Mouse (Mus musculus) heart, embryonic 14.5 days (tissue): ENCODE measurements around the gene Dot1l. TPM values are rescaled to one million over a fixed set of nuclear protein-coding genes. Genes with fewer than 3 reads are reported as not detected.

ENCODE experiments used
- ATAC-seq: fragments of 200-750 bp; cut with Nextera tagmentation; 2 replicates; pipeline ENCODE4 v1.8.0; 2017; ENCODE audit warnings: low read depth, moderate TSS enrichment; ENCODE audit not compliant: insufficient number of reproducible peaks, insufficient read depth, low FRiP score
- H3K27ac ChIP-seq, 2 experiments: fragments of 200-500 bp in 1 of 2; fragments of 300-500 bp in 1 of 2; sonication (generic) in 1 of 2; replicated peaks in 1 of 2; 2 replicates each; pipeline ENCODE4 v1.5.1; 2012 to 2014; ENCODE audit warnings: low read depth in 2 of 2, low read length in 2 of 2, control low read depth in 1 of 2, mild to moderate bottlenecking in 1 of 2, mixed read lengths in 1 of 2; ENCODE audit not compliant: control insufficient read depth in 1 of 2, insufficient read depth in 1 of 2
- H3K27me3 ChIP-seq: fragments of 300-500 bp; sonication (generic); 2 replicates; pipeline ENCODE4 v1.6.1; 2014; ENCODE audit warnings: mild to moderate bottlenecking, low read length, control low read depth; ENCODE audit not compliant: control insufficient read depth, insufficient read depth
- H3K36me3 ChIP-seq: fragments of 300-500 bp; sonication (generic); 2 replicates; pipeline ENCODE4 v1.6.1; 2014; ENCODE audit warnings: mild to moderate bottlenecking, control low read depth, low read length, mixed read lengths; ENCODE audit not compliant: control insufficient read depth, insufficient read depth
- H3K4me1 ChIP-seq, 2 experiments: fragments of 200-500 bp in 1 of 2; fragments of 300-500 bp in 1 of 2; sonication (generic) in 1 of 2; 2 replicates each; pipeline ENCODE4 v1.6.1; 2012 to 2014; ENCODE audit warnings: low read length in 2 of 2, control low read depth in 1 of 2, mixed read lengths in 1 of 2; ENCODE audit not compliant: control insufficient read depth in 2 of 2, insufficient read depth in 2 of 2
- H3K4me2 ChIP-seq: fragments of 300-500 bp; sonication (generic); 2 replicates; pipeline ENCODE4 v1.6.1; 2014; ENCODE audit warnings: mild to moderate bottlenecking, low read length
- H3K4me3 ChIP-seq, 2 experiments: fragments of 200-500 bp in 1 of 2; fragments of 300-500 bp in 1 of 2; sonication (generic) in 1 of 2; 2 replicates each; pipeline ENCODE4 v1.5.1; 2012 to 2014; ENCODE audit warnings: low read length in 2 of 2, mild to moderate bottlenecking in 2 of 2, control low read depth in 1 of 2, low read depth in 1 of 2, moderate library complexity in 1 of 2; ENCODE audit not compliant: control insufficient read depth in 1 of 2, insufficient read depth in 1 of 2
- H3K9ac ChIP-seq: fragments of 300-500 bp; sonication (generic); 2 replicates; pipeline ENCODE4 v1.6.1; 2014; ENCODE audit warnings: mild to moderate bottlenecking, low read length
- H3K9me3 ChIP-seq: fragments of 300-500 bp; sonication (generic); 2 replicates; pipeline ENCODE4 v1.6.1; 2016; ENCODE audit warnings: low read length, control low read depth; ENCODE audit not compliant: control insufficient read depth
- WGBS: fragments of 180-500 bp; shearing (Covaris S2); extraction: QIAGEN DNeasy Blood & Tissue Kit; methylation state at CpG from one replicate; pipeline ENCODE4 v1.1.7; 2014; 5-methylcytosine and 5-hydroxymethylcytosine counted together
- polyA plus RNA-seq: library from polyadenylated mRNA; unstranded; fragments of >200 nt; fragmentation: Nextera tagmentation; extraction: Ambion mirVana; gene quantifications from 2 replicates; pipeline ENCODE4 v1.2.1, GENCODE M21; 2014

Gene Dot1l
- polyA plus RNA-seq, 1 experiment from 2014 or later, result 26.5 TPM

- Histone ChIP-seq H3K4me3 (no peak overlapping the region), H3K36me3 (peaks cover 82% of the 10 kb centered on the region), H3K4me2 (no peak overlapping the region), H3K4me1 (peaks cover 10 to 29% of the 10 kb centered on the region in 2 experiments), H3K9me3 (no peaks in the 10 kb centered on the region), H3K9ac (no peak overlapping the region), H3K27me3 (no peaks in the 10 kb centered on the region), H3K27ac (no peak overlapping the region)
- no peak for ATAC-seq
- 76% methylated on average over 4 of the region's 4 CpGs for WGBS
These were observed 38.8 kb downstream of the Dot1l start for GRCm38 (mm10) chr10:80793803-80794202.

GRCm38 (mm10) chr10:80794750-80795149, 39.7 kb downstream of the Dot1l start:
- no peak overlapping the region for H3K4me3 ChIP-seq
- no peak overlapping the region for H3K9ac ChIP-seq
- H3K4me2 ChIP-seq, result no peak overlapping the region
- H3K27me3 ChIP-seq, result no peaks in the 10 kb centered on the region
- 89% methylated on average over 8 of the region's 8 CpGs for whole genome bisulfite sequencing
- peaks cover 73% of the 10 kb centered on the region for H3K36me3 ChIP-seq
- H3K4me1 ChIP-seq, result peaks cover 12 to 35% of the 10 kb centered on the region in 2 experiments
- no peak for ATAC-seq
- H3K27ac ChIP-seq, result no peak overlapping the region
- H3K9me3 ChIP-seq, result no peaks in the 10 kb centered on the region

GRCm38 (mm10) chr10:80796307-80796848, 41.4 kb downstream of the Dot1l start:
- Histone ChIP-seq H3K27me3 (no peaks in the 10 kb centered on the region), H3K9me3 (no peaks in the 10 kb centered on the region), H3K4me1 (peaks cover 10 to 26% of the 10 kb centered on the region in 2 experiments), H3K9ac (no peak overlapping the region; the same call in 1 of the 2 replicates), H3K36me3 (peaks cover 67% of the 10 kb centered on the region), H3K4me3 (no peak overlapping the region), H3K27ac (no peak overlapping the region), H3K4me2 (peak overlapping the region; percentile 92)
- 80% methylated on average over 9 of the region's 9 CpGs for WGBS
- no peak for ATAC-seq

GRCm38 (mm10) chr10:80797186-80798149, 42.5 kb downstream of the Dot1l start:
- Histone ChIP-seq H3K4me2 (peak overlapping the region; percentile 92), H3K27ac (peak overlapping the region; percentile 93 to 97), H3K9ac (peak overlapping the region; percentile 94), H3K36me3 (peaks cover 67% of the 10 kb centered on the region), H3K4me1 (peaks cover 2 to 16% of the 10 kb centered on the region in 2 experiments; a peak in 3 of 4 replicates), H3K9me3 (no peaks in the 10 kb centered on the region), H3K4me3 (peak overlapping the region; percentile 69 to 84), H3K27me3 (no peaks in the 10 kb centered on the region)
- peak; percentile 52 for ATAC-seq
- 4% methylated on average over 48 of the region's 59 CpGs for WGBS

GRCm38 (mm10) chr10:80798150-80799006, 43.4 kb downstream of the Dot1l start, which contains the start of the genes Sf3a2 and Plekhj1:
Sf3a2 (plus strand) TSS chr10:80798198.
Plekhj1 (minus strand) TSS chr10:80798626.
- Histone ChIP-seq H3K36me3 (peaks cover 67% of the 10 kb centered on the region), H3K9ac (peak within 1 kb of the TSS; percentile 94), H3K4me1 (peaks cover 2 to 16% of the 10 kb centered on the region in 2 experiments; a peak in 3 of 4 replicates), H3K4me2 (peak within 1 kb of the TSS; percentile 92), H3K27me3 (no peaks in the 10 kb centered on the region), H3K4me3 (peak within 1 kb of the TSS; percentile 69 to 84), H3K27ac (peak within 1 kb of the TSS; percentile 93 to 97), H3K9me3 (no peaks in the 10 kb centered on the region)
- under 1% methylated on average over 104 of the region's 104 CpGs for WGBS
- ATAC-seq, result peak; percentile 89

GRCm38 (mm10) chr10:80799070-80799566, 44.1 kb downstream of the Dot1l start:
- peak overlapping the region; percentile 69 to 84 for H3K4me3 ChIP-seq
- no peak for ATAC-seq
- peak overlapping the region; percentile 94 for H3K9ac ChIP-seq
- H3K36me3 ChIP-seq, result peaks cover 67% of the 10 kb centered on the region
- H3K27ac ChIP-seq, result peak overlapping the region; percentile 81 to 93
- no peaks in the 10 kb centered on the region for H3K27me3 ChIP-seq
- H3K4me1 ChIP-seq, result peaks cover 2 to 16% of the 10 kb centered on the region in 2 experiments; a peak in 3 of 4 replicates
- H3K9me3 ChIP-seq, result no peaks in the 10 kb centered on the region
- 2% methylated on average over 18 of the region's 18 CpGs for whole genome bisulfite sequencing
- H3K4me2 ChIP-seq, result peak overlapping the region; percentile 92
